Mouse (Mus musculus) kidney, postnatal 0 days (tissue): ENCODE measurements at regions not wholly inside any gene's neighbourhood (a gene's known extent, or its start where the extent isn't known, plus 50 kb on each side); places are given as distances from the start of the nearest gene placed in this dataset.

Experiments used
- ATAC-seq: fragments of 200-750 bp; cut with Nextera tagmentation; replicated peaks from 2 replicates; pipeline ENCODE4 v1.8.0; 2017; ENCODE audit warnings: low read depth, moderate number of reproducible peaks, moderate TSS enrichment, moderate library complexity; ENCODE audit not compliant: low FRiP score
- DNase-seq: peaks from one replicate; pipeline ENCODE4 v3.0.0-alpha.2; 2016; ENCODE audit warnings: low spot score
- H3K27ac ChIP-seq: fragments of 300-500 bp; sonication (generic); 2 replicates; pipeline ENCODE4 v1.5.1; 2014; ENCODE audit warnings: mild to moderate bottlenecking
- H3K27me3 ChIP-seq: fragments of 300-500 bp; sonication (generic); 2 replicates; pipeline ENCODE4 v1.6.1; 2014; ENCODE audit warnings: low read length, mixed read lengths; ENCODE audit not compliant: insufficient read depth
- H3K36me3 ChIP-seq: fragments of 300-500 bp; sonication (generic); 2 replicates; pipeline ENCODE4 v1.6.1; 2014; ENCODE audit warnings: low read length, mixed read lengths; ENCODE audit not compliant: insufficient read depth
- H3K4me1 ChIP-seq: fragments of 300-500 bp; sonication (generic); replicated peaks from 2 replicates; pipeline ENCODE4 v1.6.1; 2014; ENCODE audit warnings: antibody characterized with exemption, low read length, mixed read lengths; ENCODE audit not compliant: insufficient read depth
- H3K4me2 ChIP-seq: fragments of 300-500 bp; sonication (generic); 2 replicates; pipeline ENCODE4 v1.6.1; 2014; ENCODE audit warnings: mild to moderate bottlenecking, low read length, moderate library complexity, mixed read lengths
- H3K4me3 ChIP-seq: fragments of 300-500 bp; sonication (generic); replicated peaks from 2 replicates; pipeline ENCODE4 v1.5.1; 2014; ENCODE audit warnings: low read depth, low read length
- H3K9ac ChIP-seq: fragments of 300-500 bp; sonication (generic); 2 replicates; pipeline ENCODE4 v1.6.1; 2014; ENCODE audit warnings: low read depth, low read length
- H3K9me3 ChIP-seq: fragments of 300-500 bp; sonication (generic); replicated peaks from 2 replicates; pipeline ENCODE4 v1.6.1; 2016; ENCODE audit warnings: low read length, inconsistent platforms, mixed read lengths
- CTCF ChIP-seq: IDR thresholded peaks from 2 replicates; pipeline ENCODE4 v1.5.1; 2016; ENCODE audit warnings: antibody characterized with exemption, low read depth, mild to moderate bottlenecking, moderate library complexity
- WGBS: fragments of 180-500 bp; shearing (Covaris S2); extraction: QIAGEN DNeasy Blood & Tissue Kit; methylation state at CpG from one replicate; pipeline ENCODE4 v1.1.7; 2014; 5-methylcytosine and 5-hydroxymethylcytosine counted together

- DNase-seq (no peak), ATAC-seq (no peak)
- Histone ChIP-seq H3K9ac (no peak overlapping the region), H3K27ac (no peak overlapping the region), H3K36me3 (no peaks in the 10 kb centered on the region), H3K4me1 (no peaks in the 10 kb centered on the region), H3K4me2 (no peak overlapping the region), H3K27me3 (no peaks in the 10 kb centered on the region), H3K4me3 (no peak overlapping the region), H3K9me3 (no peaks in the 10 kb centered on the region)
- no peak for TF ChIP-seq CTCF
- 78% methylated on average over 5 of the region's 5 CpGs for WGBS
These were observed 176.5 kb downstream of the Tmx1 start for GRCm38 (mm10) chr12:70629371-70629770.

GRCm38 (mm10) chr12:70631281-70631680 is 178.4 kb downstream of the Tmx1 start:
- Histone ChIP-seq H3K4me3 (no peak overlapping the region), H3K27me3 (no peaks in the 10 kb centered on the region), H3K4me1 (no peaks in the 10 kb centered on the region), H3K9me3 (no peaks in the 10 kb centered on the region), H3K36me3 (no peaks in the 10 kb centered on the region), H3K4me2 (no peak overlapping the region), H3K9ac (no peak overlapping the region), H3K27ac (no peak overlapping the region)
- DNase-seq (no peak), ATAC-seq (no peak)
- no peak for TF ChIP-seq CTCF
- WGBS: 77% methylated on average over 6 of the region's 6 CpGs

- Histone ChIP-seq H3K9ac (no peak overlapping the region), H3K27me3 (no peaks in the 10 kb centered on the region), H3K9me3 (no peaks in the 10 kb centered on the region), H3K36me3 (no peaks in the 10 kb centered on the region), H3K4me1 (no peaks in the 10 kb centered on the region), H3K4me3 (no peak overlapping the region), H3K27ac (no peak overlapping the region), H3K4me2 (no peak overlapping the region)
- no peak for TF ChIP-seq CTCF
- DNase-seq (no peak), ATAC-seq (no peak)
- 50% methylated on average over 4 of the region's 4 CpGs for WGBS
These were observed 180.3 kb downstream of the Tmx1 start for GRCm38 (mm10) chr12:70633194-70633593.

DNA sequence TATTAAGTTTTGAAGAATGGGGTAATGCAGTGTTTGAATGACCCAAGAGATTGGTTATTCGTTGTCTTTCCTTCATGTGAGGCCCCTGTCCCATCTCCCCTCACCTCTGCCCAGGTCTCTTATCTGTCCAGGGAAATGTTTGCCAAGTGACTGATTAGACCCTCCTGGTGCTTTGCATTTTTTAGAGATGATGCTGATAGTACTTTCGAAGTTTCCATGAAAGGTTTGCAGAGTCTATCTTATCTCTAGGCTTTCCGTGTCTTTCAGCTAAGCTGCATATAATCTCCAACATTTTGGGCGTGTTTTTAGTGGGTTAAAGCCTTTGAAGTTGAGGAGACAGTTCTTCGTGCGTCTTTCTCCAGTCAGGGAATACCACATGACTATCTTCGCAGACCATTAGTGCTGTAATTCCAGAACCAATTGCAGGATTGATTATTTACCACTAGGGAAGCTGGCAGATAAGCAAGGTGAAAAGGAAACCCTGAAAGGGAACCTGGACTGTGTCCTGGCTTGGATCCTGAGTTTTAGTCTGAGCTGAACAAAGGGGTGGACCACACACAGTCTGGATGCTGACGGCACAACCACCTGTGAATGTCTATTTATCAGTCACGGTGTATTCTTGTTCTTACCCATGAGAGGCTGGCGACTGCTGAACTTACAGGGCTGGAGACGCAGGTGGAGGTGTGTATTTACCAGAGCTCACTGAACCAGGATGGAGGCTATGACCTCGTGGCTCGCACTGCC is 180.9 kb downstream of the Tmx1 start:
- no peak for DNase-seq
- no peaks in the 10 kb centered on the region for H3K9me3 ChIP-seq
- no peak overlapping the region for H3K4me3 ChIP-seq
- H3K4me2 ChIP-seq: no peak overlapping the region
- no peak for TF ChIP-seq CTCF
- no peaks in the 10 kb centered on the region for H3K36me3 ChIP-seq
- H3K9ac ChIP-seq: no peak overlapping the region
- WGBS: 37% methylated on average over 13 of the region's 13 CpGs
- no peaks in the 10 kb centered on the region for H3K4me1 ChIP-seq
- no peaks in the 10 kb centered on the region for H3K27me3 ChIP-seq
- no peak for ATAC-seq
- H3K27ac ChIP-seq: no peak overlapping the region

GRCm38 (mm10) chr12:70635997-70636396 is 183.1 kb downstream of the Tmx1 start:
- no peak for ATAC-seq
- no peak for TF ChIP-seq CTCF
- WGBS: 92% methylated on average over 7 of the region's 7 CpGs
- H3K9ac ChIP-seq: no peak overlapping the region
- no peak overlapping the region for H3K27ac ChIP-seq
- no peaks in the 10 kb centered on the region for H3K9me3 ChIP-seq
- no peaks in the 10 kb centered on the region for H3K4me1 ChIP-seq
- DNase-seq: no peak
- H3K4me2 ChIP-seq: no peak overlapping the region
- no peaks in the 10 kb centered on the region for H3K36me3 ChIP-seq
- H3K27me3 ChIP-seq: no peaks in the 10 kb centered on the region
- H3K4me3 ChIP-seq: no peak overlapping the region

GRCm38 (mm10) chr12:70640186-70640585 is 185.1 kb upstream of the Frmd6 start:
- DNase-seq (no peak), ATAC-seq (no peak)
- 76% methylated on average over 2 of the region's 2 CpGs for WGBS
- Histone ChIP-seq H3K9me3 (no peaks in the 10 kb centered on the region), H3K4me1 (no peaks in the 10 kb centered on the region), H3K4me3 (no peak overlapping the region), H3K27ac (no peak overlapping the region), H3K27me3 (no peaks in the 10 kb centered on the region), H3K4me2 (no peak overlapping the region), H3K9ac (no peak overlapping the region), H3K36me3 (no peaks in the 10 kb centered on the region)
- TF ChIP-seq CTCF: no peak

DNA sequence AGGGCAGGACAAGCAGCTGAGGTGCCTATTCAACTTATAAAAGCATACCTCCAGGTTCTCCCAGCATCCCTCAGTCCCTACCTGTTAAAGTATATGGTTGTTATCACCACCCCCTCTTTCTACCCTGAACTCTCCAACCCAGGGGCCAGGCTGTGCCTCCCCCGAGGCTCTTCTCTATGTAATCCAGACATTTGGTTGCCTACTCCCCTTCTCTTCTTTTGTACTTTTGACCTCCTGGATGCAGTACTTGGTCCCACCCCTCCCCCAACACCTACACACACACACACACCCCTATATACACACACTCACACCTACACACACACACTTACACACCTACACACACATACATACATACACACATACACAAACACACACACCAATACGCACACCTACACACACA is 180.4 kb upstream of the Frmd6 start:
- Histone ChIP-seq H3K4me3 (no peak overlapping the region), H3K4me2 (no peak overlapping the region), H3K4me1 (no peaks in the 10 kb centered on the region), H3K9ac (no peak overlapping the region), H3K9me3 (no peaks in the 10 kb centered on the region), H3K27ac (no peak overlapping the region), H3K36me3 (no peaks in the 10 kb centered on the region), H3K27me3 (no peaks in the 10 kb centered on the region)
- no peak for TF ChIP-seq CTCF
- ATAC-seq: no peak
- DNase-seq: no peak
- 83% methylated on average over 2 of the region's 2 CpGs for WGBS
